9 mouse cellular contexts compared by ENCODE assay signal in the genomic region with DNA sequence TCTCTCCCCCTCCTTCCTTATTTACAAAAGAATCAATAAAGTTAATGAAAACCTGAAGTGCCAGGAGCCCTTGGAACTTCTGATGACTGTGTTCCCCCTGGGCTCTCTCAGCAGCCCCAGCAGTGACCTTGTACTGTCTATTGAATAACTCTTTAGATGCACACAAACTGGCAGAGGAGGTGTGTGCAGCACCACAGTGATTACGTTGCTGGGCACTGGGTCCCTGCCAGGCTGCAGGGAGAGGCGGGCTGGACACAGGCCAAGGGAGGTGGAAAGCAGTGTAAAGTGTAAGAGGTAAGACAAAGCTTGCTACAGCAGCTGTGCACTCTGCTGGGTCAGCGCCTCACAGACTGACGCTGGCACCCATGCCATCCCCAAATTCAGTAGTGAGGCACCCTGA.
DNase-seq lines count a peak whose midpoint lies in the region; ATAC-seq and TF ChIP-seq lines count a peak whose summit lies in the region.
"Had no signal": no experiment of that assay in that cellular context is flagged by ENCODE, and none has a peak within 500 bp of the region (broad histone marks: within the 10 kb centered on the region; RNA-seq: fewer than 3 reads in every experiment).

No protein-coding gene starts in this region.

- TF ChIP-seq POLR2A in liver, adult 2 months (IDR thresholded peaks at IDR 0.05; ENCODE audit: extremely low read depth, insufficient read depth, low read length), result no peak

- H3K4me3 ChIP-seq in liver, adult 2 months (ENCODE audit: insufficient read depth, low read depth, low read length), result no peak overlapping the region
- H3K4me3 ChIP-seq in liver, embryonic 11.5 days (ENCODE audit: low read depth, low read length), result no peak overlapping the region
- no peak overlapping the region for H3K4me3 ChIP-seq in heart, embryonic 15.5 days
- H3K4me3 ChIP-seq: embryonic facial prominence, embryonic 13.5 days had no signal

- peaks cover 10% of the 10 kb centered on the region; the same call in 1 of the 2 replicates for H3K4me1 ChIP-seq in liver, adult 2 months (ENCODE audit: control insufficient read depth, insufficient read depth, low read length)
- H3K4me1 ChIP-seq in liver, embryonic 11.5 days (replicated peaks; ENCODE audit: control insufficient read depth, insufficient read depth, low read length), result no peaks in the 10 kb centered on the region
- peaks cover 44% of the 10 kb centered on the region for H3K4me1 ChIP-seq in heart, embryonic 15.5 days (replicated peaks)

- TF ChIP-seq CTCF in liver, adult 2 months (IDR thresholded peaks at IDR 0.05; ENCODE audit: low read depth, low read length), result no peak

- H3K27me3 ChIP-seq in liver, adult 2 months (ENCODE audit: control insufficient read depth, insufficient read depth, low read length), result no peaks in the 10 kb centered on the region
- no peaks in the 10 kb centered on the region for H3K27me3 ChIP-seq in liver, embryonic 11.5 days (replicated peaks; ENCODE audit: control insufficient read depth, insufficient read depth, low read length)
- H3K27me3 ChIP-seq in heart, embryonic 15.5 days, result no peaks in the 10 kb centered on the region
- H3K27me3 ChIP-seq: embryonic facial prominence, embryonic 13.5 days had no signal

- H3K9ac ChIP-seq in liver, adult 2 months (ENCODE audit: low read depth, low read length), result no peak overlapping the region
- no peak overlapping the region for H3K9ac ChIP-seq in liver, embryonic 11.5 days (ENCODE audit: low read depth, low read length)
- H3K9ac ChIP-seq in heart, embryonic 15.5 days, result no peak overlapping the region
- H3K9ac ChIP-seq: embryonic facial prominence, embryonic 13.5 days had no signal

- no peak overlapping the region for H3K4me2 ChIP-seq in liver, embryonic 11.5 days
- H3K4me2 ChIP-seq in heart, embryonic 15.5 days, result no peak overlapping the region
- H3K4me2 ChIP-seq: embryonic facial prominence, embryonic 13.5 days had no signal

- no peaks in the 10 kb centered on the region for H3K79me2 ChIP-seq in liver, adult 2 months (ENCODE audit: control insufficient read depth, insufficient read depth, low read length)

- H3K36me3 ChIP-seq in liver, adult 2 months (ENCODE audit: control insufficient read depth, insufficient read depth, low read length), result no peaks in the 10 kb centered on the region
- H3K36me3 ChIP-seq in liver, embryonic 11.5 days (ENCODE audit: control insufficient read depth, insufficient read depth, low read length), result no peaks in the 10 kb centered on the region; the same call in 1 of the 2 replicates
- no peaks in the 10 kb centered on the region for H3K36me3 ChIP-seq in heart, embryonic 15.5 days

- no peak overlapping the region for H3K27ac ChIP-seq in liver, adult 2 months (replicated peaks; ENCODE audit: insufficient read depth, low read depth, low read length)
- H3K27ac ChIP-seq in liver, embryonic 11.5 days (ENCODE audit: low read depth, low read length), result no peak overlapping the region
- H3K27ac ChIP-seq in heart, embryonic 15.5 days, result peak overlapping the region; percentile 88
- H3K27ac ChIP-seq: embryonic facial prominence, embryonic 13.5 days had no signal

- WGBS in liver, adult 2 months, result 25% methylated on average over 4 of the region's 4 CpGs
- WGBS in liver, embryonic 11.5 days, result 76% methylated on average over 4 of the region's 4 CpGs
- WGBS in heart, embryonic 15.5 days, result 39% methylated on average over 4 of the region's 4 CpGs

- no peaks in the 10 kb centered on the region for H3K9me3 ChIP-seq in liver, embryonic 11.5 days (ENCODE audit: control insufficient read depth, low read length)
- no peaks in the 10 kb centered on the region for H3K9me3 ChIP-seq in heart, embryonic 15.5 days (replicated peaks)
- H3K9me3 ChIP-seq: embryonic facial prominence, embryonic 13.5 days had no signal

- peak; percentile 54 to 64 for DNase-seq in cerebellum, postnatal 10 days
- DNase-seq in liver, adult 2 months (ENCODE audit: extremely low read depth, low read depth, low spot score), result peak; percentile 77
- DNase-seq in liver, embryonic 11.5 days (ENCODE audit: low spot score), result no peak
- DNase-seq in lung, postnatal 10 days, result peak; percentile 29
- no peak for DNase-seq in cerebellum, adult 8-10 months
- DNase-seq in cerebellum, adult 11 months, result no peak

- no peak for ATAC-seq in cerebellum, adult (ENCODE audit: insufficient number of reproducible peaks, low FRiP score, low TSS enrichment)
- no peak for ATAC-seq in liver, embryonic 11.5 days (replicated peaks; ENCODE audit: low FRiP score)
- ATAC-seq in heart, embryonic 15.5 days (replicated peaks; ENCODE audit: insufficient number of reproducible peaks, insufficient read depth, low FRiP score, low read depth), result peak; percentile 73

Comparison
In these comparisons a context has a peak if more than half of its experiments do, and no peak if none do; other contexts are left out.
1. DNase-seq: peak in cerebellum, postnatal 10 days (2 of 2), liver, adult 2 months (single experiment) and lung, postnatal 10 days (single experiment); none in liver, embryonic 11.5 days (single experiment), cerebellum, adult 8-10 months (single experiment) and cerebellum, adult 11 months (single experiment).